Mouse (Mus musculus) CH12.LX (cell line): ENCODE results near the gene Cdk2ap2.

ENCODE experiments used
- BHLHE40 ChIP-seq: IDR thresholded peaks from 2 replicates; pipeline ENCODE4 v1.6.1; 2011; ENCODE audit warnings: mild to moderate bottlenecking, low read depth, low read length, improper control_type of control experiment
- CTCF ChIP-seq, 2 experiments: IDR thresholded peaks in 1 of 2; conservative IDR thresholded peaks in 1 of 2; 2 replicates each; pipeline ENCODE4 v1.5.1; 2011 to 2012; ENCODE audit warnings: low read depth in 2 of 2, low read length in 2 of 2, improper control_type of control experiment in 1 of 2, inconsistent platforms in 1 of 2, mild to moderate bottlenecking in 1 of 2, moderate library complexity in 1 of 2
- EP300 ChIP-seq: IDR thresholded peaks from 2 replicates; pipeline ENCODE4 v1.6.1; 2011; ENCODE audit warnings: low read length, improper control_type of control experiment
- ETS1 ChIP-seq: conservative IDR thresholded peaks from 2 replicates; pipeline ENCODE4 v1.6.1; 2012; ENCODE audit warnings: low read depth, mild to moderate bottlenecking, inconsistent platforms, low read length, improper control_type of control experiment, moderate library complexity
- IRF4 ChIP-seq: IDR thresholded peaks from 2 replicates; pipeline ENCODE4 v1.6.1; 2014; ENCODE audit warnings: low read depth, mild to moderate bottlenecking, inconsistent platforms, low read length, improper control_type of control experiment
- KAT2A ChIP-seq: IDR thresholded peaks from 2 replicates; pipeline ENCODE4 v1.6.1; 2012; ENCODE audit warnings: low read length, improper control_type of control experiment, inconsistent platforms; ENCODE audit not compliant: insufficient replicate concordance
- POLR2A ChIP-seq: IDR thresholded peaks from 2 replicates; pipeline ENCODE4 v1.6.1; 2011; ENCODE audit warnings: low read depth, mild to moderate bottlenecking, improper control_type of control experiment, low read length
- RCOR1 ChIP-seq: conservative IDR thresholded peaks from 2 replicates; pipeline ENCODE4 v1.6.1; 2012; ENCODE audit warnings: low read depth, mild to moderate bottlenecking, inconsistent platforms, low read length, improper control_type of control experiment
- USF1 ChIP-seq: IDR thresholded peaks from 2 replicates; pipeline ENCODE4 v1.6.1; 2014; ENCODE audit warnings: low read depth, mild to moderate bottlenecking, inconsistent platforms, low read length, improper control_type of control experiment
- ZMIZ1 ChIP-seq: IDR thresholded peaks from 2 replicates; pipeline ENCODE4 v1.6.1; 2012; ENCODE audit warnings: low read depth, mild to moderate bottlenecking, inconsistent platforms, low read length, improper control_type of control experiment
- ZNF384 ChIP-seq: IDR thresholded peaks from 2 replicates; pipeline ENCODE4 v1.6.1; 2012; ENCODE audit warnings: low read depth, low read length, improper control_type of control experiment, inconsistent platforms

DNA sequence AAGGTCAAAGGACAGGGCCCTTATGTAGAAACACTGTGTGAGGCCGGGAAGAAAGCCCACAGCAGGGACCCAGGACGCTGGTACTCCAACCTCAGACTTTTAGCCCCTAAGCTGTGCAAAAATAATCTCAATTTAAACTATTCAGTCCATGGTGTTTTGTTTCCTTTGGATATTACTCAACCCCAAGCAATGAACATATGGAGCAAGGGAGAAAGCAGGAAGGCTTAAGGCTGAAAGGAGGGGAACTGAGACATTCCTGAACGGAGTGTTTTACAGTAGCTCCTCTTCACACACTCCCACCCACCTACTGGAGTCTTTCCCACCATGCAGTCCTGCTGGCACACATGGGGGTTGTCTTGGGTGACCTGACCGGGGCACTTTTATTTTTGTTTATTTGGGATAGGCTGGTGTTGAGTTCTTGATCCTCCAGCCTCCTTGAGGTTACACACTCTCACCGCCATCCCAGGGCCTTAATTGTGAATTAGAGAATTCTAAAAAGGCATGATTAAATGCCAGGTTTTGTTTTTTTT, 2.1 kb upstream of the Cdk2ap2 start:
- no peak for TF ChIP-seq CTCF (conservative IDR thresholded peaks at IDR 0.05 in 1 of 2, IDR thresholded peaks at IDR 0.05 in 1 of 2; ENCODE audit: low read depth in 2 of 2, low read length in 2 of 2)
- TF ChIP-seq POLR2A = no peak
- no peak for TF ChIP-seq USF1
- no peak for TF ChIP-seq KAT2A
- TF ChIP-seq ETS1 = no peak
- no peak for TF ChIP-seq IRF4
- TF ChIP-seq RCOR1 = no peak
- TF ChIP-seq ZNF384 = no peak
- TF ChIP-seq EP300 = no peak
- no peak for TF ChIP-seq BHLHE40
- TF ChIP-seq ZMIZ1 = no peak
